Mouse (Mus musculus) frontal cortex, postnatal 14 days (tissue): Measurements from ENCODE around the gene Rab24.

Experiments used
- DNase-seq, 2 experiments: peaks; one replicate each; pipeline ENCODE4 v3.0.0; 2022; ENCODE audit warnings: low spot score in 2 of 2

The Rab24 gene

GRCm38 (mm10) chr13:55321434-55322129 lies at the start of gene Rab24:
TSS of gene Rab24 (minus strand) at chr13:55321946.
- DNase-seq, result peak; percentile 80 to 87

GRCm38 (mm10) chr13:55371007-55371681 lies 49.4 kb upstream of the Rab24 start:
- no peak for DNase-seq

GRCm38 (mm10) chr13:55370234-55370633 lies 48.5 kb upstream of the Rab24 start:
- no peak for DNase-seq

- DNase-seq, result peak in 1 of 2 experiments; percentile 43
Observed at GRCm38 (mm10) chr13:55369531-55370114, 47.9 kb upstream of the Rab24 start, which contains the start of gene Rgs14. TSS of gene Rgs14 (plus strand) at chr13:55369732.

- no peak for DNase-seq
Observed at GRCm38 (mm10) chr13:55368401-55368800, 46.7 kb upstream of the Rab24 start.

- peak; percentile 96 to 99 for DNase-seq
Observed at GRCm38 (mm10) chr13:55362453-55363060, 40.8 kb upstream of the Rab24 start, which contains the start of gene Lman2. TSS of gene Lman2 (minus strand) at chr13:55362783.

- peak in 1 of 2 experiments; percentile 22 for DNase-seq
Observed at GRCm38 (mm10) chr13:55361974-55362452, 40.3 kb upstream of the Rab24 start.

GRCm38 (mm10) chr13:55361145-55361544 lies 39.4 kb upstream of the Rab24 start:
- no peak for DNase-seq

GRCm38 (mm10) chr13:55346745-55347144 lies 25.0 kb upstream of the Rab24 start:
- no peak for DNase-seq

GRCm38 (mm10) chr13:55344286-55344685 lies 22.5 kb upstream of the Rab24 start:
- no peak for DNase-seq

GRCm38 (mm10) chr13:55342469-55342868 lies 20.7 kb upstream of the Rab24 start:
- DNase-seq, result no peak

- no peak for DNase-seq
Observed at GRCm38 (mm10) chr13:55339259-55339658, 17.5 kb upstream of the Rab24 start.

GRCm38 (mm10) chr13:55338131-55339054 lies 16.6 kb upstream of the Rab24 start:
- no peak for DNase-seq

- DNase-seq, result no peak
Observed at GRCm38 (mm10) chr13:55337341-55337975, 15.7 kb upstream of the Rab24 start.

- DNase-seq, result no peak
Observed at GRCm38 (mm10) chr13:55335701-55336100, 14.0 kb upstream of the Rab24 start.

- DNase-seq, result no peak
Observed at GRCm38 (mm10) chr13:55332331-55332730, 10.6 kb upstream of the Rab24 start.

GRCm38 (mm10) chr13:55330567-55331400 lies 9.0 kb upstream of the Rab24 start:
- DNase-seq, result no peak

GRCm38 (mm10) chr13:55329683-55330566 lies 8.2 kb upstream of the Rab24 start, which contains the start of gene Mxd3:
TSS of gene Mxd3 (minus strand) at chr13:55329823.
- peak; percentile 72 to 74 for DNase-seq
